Mouse (Mus musculus) thymus, postnatal 36 days (tissue): ENCODE measurements around the gene Sumf2.
"Not testable (repeated sequence)": the region's sequence is repeated elsewhere in the genome, so short reads cannot be mapped to it uniquely, and the experiment has no call there.

ENCODE experiments used
- DNase-seq, 2 experiments: peaks; one replicate each; pipeline ENCODE4 v3.0.0; 2022; ENCODE audit warnings: mixed read lengths in 2 of 2

The Sumf2 gene

DNA sequence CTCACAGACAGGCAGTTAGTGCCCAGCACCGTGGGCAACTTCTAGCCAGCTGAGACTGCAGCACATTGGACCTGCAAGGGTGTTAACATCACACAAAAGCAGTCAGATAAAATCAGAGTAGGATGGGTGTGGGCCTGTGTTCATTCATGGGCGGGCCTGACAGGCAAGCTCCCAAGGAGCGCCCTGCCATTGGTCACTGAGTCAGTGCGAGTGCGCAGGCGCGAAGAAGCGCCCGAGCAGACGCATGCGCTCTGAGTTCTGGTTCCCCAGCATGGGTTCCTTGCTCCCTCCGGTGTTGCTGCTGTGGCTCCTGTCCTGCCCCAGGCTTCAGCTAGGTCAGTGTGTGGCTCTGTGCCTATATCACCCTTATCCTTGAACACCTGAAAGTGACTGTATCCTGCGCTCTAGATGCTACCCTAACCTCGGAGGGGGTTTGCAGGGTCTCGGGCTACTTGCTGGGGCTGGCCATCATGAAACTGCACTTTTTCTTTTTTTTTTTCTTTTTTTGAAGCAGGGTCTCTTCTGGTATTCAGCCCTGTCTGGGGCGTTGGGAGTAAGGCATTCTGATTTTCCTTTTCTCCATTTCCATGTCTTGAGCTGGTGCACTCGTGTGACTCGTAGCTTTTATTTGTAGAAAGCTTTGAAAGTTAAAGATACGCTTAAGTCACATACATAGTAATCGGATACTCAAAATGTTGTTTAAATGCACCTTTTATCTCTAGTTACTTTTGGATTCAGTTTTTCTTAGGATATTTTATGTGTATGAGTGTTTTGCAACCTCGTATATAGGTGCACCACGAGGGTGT, at the start of gene Sumf2:
Gene Sumf2 (plus strand): TSS at position 235 of the 806 bp plus-strand sequence.
- DNase-seq, result peak; percentile 94 to 96

DNA sequence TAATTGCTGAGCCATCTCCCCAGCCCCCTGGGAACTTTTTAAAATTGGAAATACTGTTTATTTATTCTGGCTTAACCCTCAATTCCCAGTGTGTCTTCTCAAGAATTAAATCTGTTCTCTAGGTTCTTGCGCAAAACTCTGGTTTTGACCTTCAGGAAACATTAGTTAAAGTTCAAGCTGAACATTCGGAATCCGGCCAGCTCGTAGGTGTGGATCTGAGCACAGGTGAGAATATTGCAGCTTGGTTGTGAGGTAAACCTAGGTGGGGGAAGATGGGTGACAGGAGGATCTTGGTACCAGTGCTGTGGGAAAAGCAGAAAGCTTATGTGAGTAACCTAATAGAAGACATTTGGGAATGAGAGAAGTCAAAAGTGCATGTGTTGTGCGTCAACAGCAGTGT, 1.9 kb upstream of the Sumf2 start:
- no peak for DNase-seq

DNA sequence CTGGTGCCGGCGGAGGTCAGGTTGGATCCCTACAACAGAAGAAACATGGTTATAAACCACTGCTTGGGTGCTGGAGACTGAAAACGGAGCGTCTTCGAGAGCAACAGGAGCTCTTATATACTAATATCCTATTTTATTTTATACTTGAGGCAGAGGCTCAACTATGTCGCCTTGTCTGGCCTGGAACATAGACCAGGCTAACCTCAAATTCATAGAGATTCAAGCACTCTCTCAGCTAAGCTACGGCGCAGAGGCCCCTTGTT, 703 bp downstream of the Sumf2 start:
- DNase-seq, result no peak

DNA sequence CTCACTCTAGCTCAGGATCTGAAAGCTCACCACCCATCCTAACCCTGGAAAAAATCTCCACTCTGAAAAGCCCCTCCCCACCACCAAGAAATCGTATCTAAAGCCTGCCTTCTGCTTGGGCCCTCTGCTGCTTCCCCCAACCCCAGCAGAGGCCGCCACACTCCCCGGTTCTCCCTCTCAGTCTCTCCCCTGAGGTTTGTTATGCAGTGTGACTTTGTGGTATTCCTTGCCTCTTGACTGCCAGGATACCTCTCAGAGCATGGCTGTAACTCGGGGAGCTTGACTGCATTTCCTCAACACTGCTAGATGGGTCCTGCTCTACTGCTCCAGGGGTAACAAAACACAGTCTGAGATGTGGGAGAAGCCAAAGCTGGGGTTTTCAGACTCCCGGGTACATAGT, 8.4 kb downstream of the Sumf2 start:
- DNase-seq, result no peak

GRCm38 (mm10) chr5:129856414-129856813, 9.6 kb downstream of the Sumf2 start:
- DNase-seq, result no peak

GRCm38 (mm10) chr5:129862325-129862724, 15.5 kb downstream of the Sumf2 start:
- no peak for DNase-seq

DNA sequence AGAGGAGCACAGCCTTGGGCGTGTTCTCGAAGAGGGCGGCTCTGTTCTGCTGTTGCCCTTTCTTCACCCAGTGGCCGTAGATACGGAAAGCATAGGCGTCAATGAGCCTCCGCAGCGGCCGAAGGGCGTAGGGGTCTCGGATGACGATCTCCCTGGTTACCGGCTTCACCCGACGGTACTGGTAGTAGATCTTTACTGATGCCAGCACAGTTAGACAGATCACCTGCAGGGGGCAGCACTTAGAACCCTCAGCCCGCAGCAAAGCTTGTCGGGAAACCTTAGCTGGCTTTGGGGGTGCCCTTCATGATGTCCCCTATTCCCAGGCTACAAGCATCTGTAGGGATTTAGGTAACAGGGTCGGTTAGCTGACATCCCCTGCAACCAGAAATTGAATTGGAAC, 17.7 kb downstream of the Sumf2 start:
- DNase-seq, result peak; percentile 36 to 44

DNA sequence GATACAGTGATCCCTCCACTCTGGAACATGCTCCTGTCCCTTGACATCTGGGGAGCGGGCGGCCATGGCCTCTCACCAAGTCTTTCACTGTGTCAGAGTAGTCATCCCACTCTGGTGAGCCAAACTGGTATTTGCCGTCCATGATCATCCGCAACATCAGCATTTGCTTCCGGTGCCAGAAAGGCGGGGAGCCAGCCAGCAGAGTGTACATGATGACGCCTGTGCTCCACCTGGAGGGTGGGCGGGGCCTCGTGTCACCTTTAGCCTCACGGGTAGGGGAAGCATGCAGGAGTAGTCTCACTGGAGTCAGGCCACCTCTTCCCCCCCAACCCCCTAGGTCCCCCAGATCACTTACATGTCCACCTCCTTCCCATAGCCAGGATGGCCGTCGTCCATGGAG, 19.1 kb downstream of the Sumf2 start:
- no peak for DNase-seq

GRCm38 (mm10) chr5:129869238-129869995, 22.6 kb downstream of the Sumf2 start:
- DNase-seq, result no peak

- no peak for DNase-seq
Measured at GRCm38 (mm10) chr5:129871238-129871637, 24.5 kb downstream of the Sumf2 start.

GRCm38 (mm10) chr5:129873942-129874341, 27.2 kb downstream of the Sumf2 start:
- DNase-seq, result no peak

DNA sequence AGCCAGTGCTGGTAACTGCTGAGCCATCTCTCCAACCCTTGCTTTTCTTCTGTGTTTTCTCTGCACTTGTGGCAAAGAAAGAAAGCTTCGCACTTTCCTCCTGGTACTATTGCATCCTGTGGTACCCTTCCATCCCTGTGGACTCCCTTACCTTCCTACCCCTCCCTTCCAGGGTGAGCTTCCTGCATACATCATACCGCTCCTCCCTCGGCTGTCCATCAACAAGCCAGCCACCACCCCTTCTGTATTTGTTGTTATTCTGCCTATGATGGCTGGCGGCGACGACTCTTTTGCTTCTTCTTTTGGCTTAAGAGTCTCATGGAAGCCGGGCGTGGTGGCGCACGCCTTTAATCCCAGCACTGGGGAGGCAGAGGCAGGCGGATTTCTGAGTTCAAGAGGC, 28.3 kb downstream of the Sumf2 start:
- no peak for DNase-seq

DNA sequence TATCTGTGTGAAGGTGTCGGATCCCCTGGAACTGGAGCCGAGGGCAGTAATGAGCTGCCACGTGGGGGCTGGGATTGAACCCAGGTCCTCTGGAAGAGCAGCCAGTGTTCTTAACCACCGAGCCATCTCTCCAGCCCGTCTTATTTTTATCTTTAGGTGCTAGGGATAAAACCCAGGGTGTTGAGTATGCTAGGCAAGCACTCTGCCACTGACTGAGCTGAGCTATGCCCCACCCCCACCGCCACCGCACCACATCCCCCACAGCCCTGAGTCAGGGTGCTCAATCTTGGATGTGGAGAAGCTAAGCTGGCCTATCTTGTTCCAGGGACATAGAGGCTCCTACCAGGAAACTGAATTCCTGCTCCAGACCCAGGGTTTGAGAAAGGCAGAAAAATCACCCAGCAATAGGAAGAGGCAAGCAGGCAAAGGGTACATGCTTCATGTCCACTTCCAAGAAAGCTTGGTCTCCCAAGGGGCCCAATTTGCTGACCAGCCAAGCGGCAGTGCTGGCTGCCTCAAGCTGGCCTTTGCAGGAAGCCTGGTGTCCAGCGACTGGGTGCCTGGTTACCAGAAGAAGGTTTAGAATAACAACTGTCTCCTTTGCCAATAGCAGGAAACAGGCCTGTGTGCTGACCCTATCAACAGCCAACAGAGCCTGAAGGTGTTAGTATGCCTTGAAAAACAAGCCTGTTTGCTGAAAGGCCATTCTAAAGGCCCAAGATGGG, 31.1 kb downstream of the Sumf2 start:
- DNase-seq, result no peak

GRCm38 (mm10) chr5:129878946-129879345, 32.2 kb downstream of the Sumf2 start:
- DNase-seq, result no peak

DNA sequence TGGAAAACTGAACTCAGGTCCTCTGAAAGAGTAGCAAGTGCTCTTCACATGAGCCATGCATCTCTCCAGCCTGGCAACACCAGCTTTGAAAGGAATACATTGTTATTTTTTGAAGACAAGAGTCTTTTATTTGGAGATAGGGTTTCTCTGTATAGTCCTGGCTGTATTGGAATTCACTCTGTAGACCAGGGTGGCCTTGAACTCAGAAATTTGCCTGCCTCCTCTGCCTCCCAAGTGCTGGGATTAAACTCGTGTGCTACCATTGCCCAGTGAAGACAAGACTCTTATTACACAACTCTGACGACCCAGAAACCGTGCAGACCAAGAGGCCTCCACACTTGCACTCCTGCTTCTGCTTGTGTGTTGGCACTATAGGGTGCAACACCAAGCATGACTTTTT, 33.1 kb downstream of the Sumf2 start:
- DNase-seq, result no peak

DNA sequence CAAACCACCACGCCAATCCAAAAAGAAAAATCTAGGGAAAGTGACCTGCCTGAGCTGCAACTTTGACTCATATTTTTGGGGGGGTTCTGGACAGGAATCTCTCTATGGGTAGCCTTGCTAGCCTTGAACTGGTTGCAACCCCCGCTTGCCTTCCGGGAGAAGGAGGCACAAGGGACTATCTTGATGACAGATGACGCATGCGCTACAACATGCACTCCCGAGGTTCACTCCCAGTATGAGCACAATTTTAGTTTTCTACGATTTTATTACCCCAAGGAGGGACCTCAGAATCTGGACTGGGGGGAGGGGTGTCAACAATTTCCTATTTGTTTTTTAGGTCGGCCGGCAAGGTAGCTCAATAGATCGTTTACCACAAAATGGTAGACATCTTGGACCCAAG, 39.5 kb downstream of the Sumf2 start:
- DNase-seq, result no peak

DNA sequence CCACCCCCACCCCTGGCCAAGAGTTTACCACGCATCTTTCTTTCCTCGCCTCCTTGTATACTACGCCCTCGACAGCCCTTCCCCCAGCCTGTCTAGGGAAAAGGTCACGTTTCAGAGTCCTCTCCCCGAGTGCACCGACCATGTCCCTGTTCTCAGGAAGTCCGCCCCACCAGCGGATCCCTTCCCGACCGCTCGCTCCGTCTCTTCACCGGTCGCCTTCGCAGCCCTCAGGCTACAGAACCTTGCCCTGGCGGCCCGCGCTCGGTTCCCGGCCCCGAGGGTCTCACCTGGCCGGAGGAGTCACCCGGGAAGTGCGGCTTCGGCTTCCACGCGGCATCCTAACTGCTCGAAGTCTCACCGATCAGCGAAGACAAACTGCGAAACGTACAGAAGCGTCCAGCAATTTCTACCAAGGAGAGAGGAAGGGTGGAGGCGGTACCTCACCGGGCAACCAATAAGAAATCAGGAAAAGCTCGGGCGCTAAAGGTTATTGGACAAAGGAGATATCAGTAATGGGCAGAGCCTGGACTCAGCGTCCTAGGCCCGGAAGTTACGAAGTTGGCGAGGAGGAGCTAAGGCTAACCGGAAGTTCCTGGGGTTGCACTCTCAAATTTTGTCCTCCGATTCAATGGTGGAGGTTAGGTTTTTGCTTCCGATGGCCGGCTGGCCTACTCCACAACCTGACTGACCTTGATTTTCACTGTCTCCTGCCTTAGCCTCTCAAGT, 40.3 kb downstream of the Sumf2 start, which contains the start of gene Chchd2:
Gene Chchd2 (minus strand): TSS at position 560 of the 726 bp plus-strand sequence.
- peak; percentile 83 to 87 for DNase-seq

DNA sequence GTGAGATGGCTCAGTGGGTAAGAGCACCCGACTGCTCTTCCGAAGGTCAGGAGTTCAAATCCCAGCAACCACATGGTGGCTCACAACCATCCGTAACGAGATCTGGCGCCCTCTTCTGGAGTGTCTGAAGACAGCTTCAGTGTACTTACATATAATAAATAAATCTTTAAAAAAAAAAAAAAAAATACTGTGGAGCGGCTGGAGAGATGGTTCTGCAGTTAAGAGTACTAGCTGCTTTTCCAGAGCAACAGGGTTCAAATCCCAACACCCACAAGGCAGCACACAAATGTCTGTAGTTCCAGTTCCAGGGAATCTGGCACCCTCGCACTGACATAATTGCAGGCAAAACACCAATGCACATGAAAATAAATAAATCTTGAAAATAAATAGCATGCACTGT, 43.6 kb downstream of the Sumf2 start:
- not testable (repeated sequence) for DNase-seq

GRCm38 (mm10) chr5:129895198-129896088, 48.7 kb downstream of the Sumf2 start, which contains the start of gene Zbed5:
Gene Zbed5, plus strand, starts transcription at chr5:129895723.
- DNase-seq, result peak; percentile 78 to 83

GRCm38 (mm10) chr5:129898449-129898848, 51.7 kb downstream of the Sumf2 start, which contains the start of gene Phkg1:
Gene Phkg1, minus strand, starts transcription at chr5:129898549.
- no peak for DNase-seq

GRCm38 (mm10) chr5:129907775-129908174, 61.0 kb downstream of the Sumf2 start:
- no peak for DNase-seq
